Mouse (Mus musculus) adrenal gland, postnatal 10 days (tissue): ENCODE data around the gene Chst15. TPM values are rescaled to one million over a fixed set of nuclear protein-coding genes. Genes with fewer than 3 reads are reported as not detected.

Source experiments
- DNase-seq: peaks from one replicate; pipeline ENCODE4 v3.0.0; 2021; ENCODE audit warnings: mixed read lengths
- long read RNA-seq, 2 experiments: library from polyadenylated mRNA; stranded (forward); transcript quantifications; one replicate each; pipeline ENCODE4 v2.0.0; 2021
- total RNA-seq, 2 experiments: library from RNA; stranded (reverse); gene quantifications; 2 replicates each; pipeline ENCODE4 v1.2.3; 2021

Chst15 gene
- 10 to 100 TPM; 39.3 to 40.3 TPM for total RNA-seq
- long read RNA-seq, experiment 1, full-length matches to known transcripts, result 4 of 8 reads
- long read RNA-seq, experiment 1, partial matches to known transcripts, result 3 of 8 reads
- long read RNA-seq, experiment 1, other reads (novel, unspliced or antisense), result 1 of 8 reads
- long read RNA-seq, experiment 2, full-length matches to known transcripts, result 7 of 15 reads
- long read RNA-seq, experiment 2, partial matches to known transcripts, result 6 of 15 reads
- long read RNA-seq, experiment 2, other reads (novel, unspliced or antisense), result 2 of 15 reads

DNA sequence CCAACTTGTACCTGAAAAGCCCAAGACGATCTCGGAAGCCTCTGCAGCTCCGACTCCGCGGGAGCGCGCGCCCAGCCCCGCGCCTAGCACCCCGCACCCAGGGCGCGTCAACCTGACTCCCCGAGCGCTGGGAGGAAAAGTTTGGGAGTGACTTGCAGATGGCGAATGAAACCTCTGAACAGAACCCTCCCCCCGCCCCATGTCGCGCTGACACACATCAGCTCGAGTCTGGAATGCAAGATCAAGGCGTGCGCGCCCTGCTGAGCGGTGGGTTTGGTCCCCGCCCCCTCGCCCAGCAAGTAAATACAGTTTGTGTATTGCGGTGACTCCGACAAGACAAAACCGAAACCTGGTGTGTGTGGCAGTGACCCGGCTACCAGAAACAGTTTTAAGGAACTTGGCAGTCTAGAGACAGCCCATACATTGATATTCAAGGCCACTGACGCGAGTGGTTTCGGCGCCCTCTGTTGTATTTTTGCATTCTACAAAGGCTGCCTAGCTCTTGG is at the start of gene Chst15:
Gene Chst15 (minus strand): TSS at position 193 of the 506 bp plus-strand sequence.
- peak; percentile 71 for DNase-seq

DNA sequence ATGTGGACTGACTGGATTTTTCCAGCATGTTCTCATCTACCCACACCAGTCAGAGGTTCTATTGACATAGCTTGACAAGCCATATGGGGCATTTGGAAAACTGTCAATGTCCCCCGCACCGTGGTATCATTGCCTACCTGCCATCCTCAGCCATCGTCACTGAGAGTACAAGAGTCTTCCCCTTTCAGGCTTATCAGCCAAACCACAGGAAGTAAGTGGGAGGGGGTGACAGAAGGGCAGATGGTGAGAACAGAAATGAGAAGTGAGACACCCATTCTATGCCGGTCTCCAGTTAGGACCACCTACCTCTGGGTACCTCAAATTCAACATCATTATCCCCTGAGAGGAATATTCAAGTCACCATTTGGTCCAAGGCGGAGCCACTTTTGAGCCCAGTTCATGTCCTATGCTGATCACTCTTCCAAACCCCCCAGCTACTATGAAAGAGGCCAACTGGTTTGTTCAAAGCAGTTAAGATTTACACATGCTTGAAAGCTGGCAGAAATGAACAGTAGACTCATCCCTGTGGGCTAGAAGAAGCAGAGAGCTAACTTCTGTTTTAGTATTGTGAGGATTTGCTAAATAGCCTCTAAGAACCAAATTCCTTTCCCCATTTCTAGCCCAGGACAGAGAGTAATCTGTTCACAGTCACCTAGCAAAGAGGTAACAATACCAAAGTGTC is 48.8 kb upstream of the Chst15 start:
- DNase-seq, result no peak

DNA sequence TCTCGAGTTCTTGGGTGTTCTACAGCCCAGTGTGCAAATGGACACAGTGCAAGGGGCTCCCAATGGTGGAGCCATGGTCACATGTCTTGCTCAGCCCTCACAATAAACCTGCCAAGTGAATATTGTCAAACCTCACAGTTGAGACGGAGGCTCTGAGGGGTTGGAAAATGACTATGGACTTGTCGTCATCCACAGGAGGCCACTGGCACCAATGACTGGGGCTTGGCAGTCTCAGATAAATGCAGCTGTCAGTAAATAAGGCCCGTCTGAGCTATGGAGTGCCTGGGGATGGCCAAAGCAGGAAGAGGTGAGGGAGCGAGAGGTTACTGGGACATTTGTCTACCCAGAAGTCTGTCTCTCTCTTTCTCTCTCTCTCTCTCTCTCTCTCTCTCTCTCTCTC is 48.1 kb upstream of the Chst15 start:
- DNase-seq, result no peak

DNA sequence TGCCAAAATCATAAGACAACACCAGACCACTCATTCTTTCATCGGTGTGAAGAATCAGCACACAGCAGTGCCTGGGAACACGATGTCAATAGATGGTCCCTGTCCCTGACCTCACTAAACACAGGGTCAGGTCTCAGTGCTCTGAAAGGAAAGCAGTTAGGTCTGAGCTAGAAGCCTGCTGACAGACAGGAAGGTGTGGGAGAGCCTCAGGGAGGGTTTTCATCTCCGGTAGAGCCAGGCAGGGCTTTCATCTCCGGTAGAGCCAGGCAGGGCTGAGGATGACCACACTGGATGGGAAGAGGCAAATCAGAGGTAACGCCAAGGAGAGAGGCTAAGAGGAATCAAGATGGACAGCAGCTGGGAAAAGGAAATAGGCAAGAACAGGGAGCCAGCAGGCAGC is 47.5 kb upstream of the Chst15 start:
- no peak for DNase-seq

DNA sequence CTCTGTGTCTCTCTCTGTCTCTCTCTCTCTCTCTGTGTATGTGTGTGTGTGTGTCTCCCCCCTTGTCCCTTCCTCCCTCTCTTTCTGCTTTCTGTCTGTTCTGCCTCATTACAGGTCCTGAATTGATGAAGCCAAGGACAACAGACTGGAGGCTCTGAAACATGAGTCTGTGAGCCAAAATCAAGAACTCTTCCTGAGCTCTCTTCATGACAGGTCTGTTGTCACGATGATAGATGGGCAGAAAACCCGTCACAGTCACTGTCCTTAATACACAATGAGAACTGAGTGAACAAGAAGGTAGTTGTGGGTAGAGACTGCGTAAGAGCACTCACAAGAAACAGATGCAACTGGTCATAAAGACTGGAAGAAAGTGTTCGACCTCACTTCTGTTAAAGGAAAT is 43.3 kb upstream of the Chst15 start:
- no peak for DNase-seq

DNA sequence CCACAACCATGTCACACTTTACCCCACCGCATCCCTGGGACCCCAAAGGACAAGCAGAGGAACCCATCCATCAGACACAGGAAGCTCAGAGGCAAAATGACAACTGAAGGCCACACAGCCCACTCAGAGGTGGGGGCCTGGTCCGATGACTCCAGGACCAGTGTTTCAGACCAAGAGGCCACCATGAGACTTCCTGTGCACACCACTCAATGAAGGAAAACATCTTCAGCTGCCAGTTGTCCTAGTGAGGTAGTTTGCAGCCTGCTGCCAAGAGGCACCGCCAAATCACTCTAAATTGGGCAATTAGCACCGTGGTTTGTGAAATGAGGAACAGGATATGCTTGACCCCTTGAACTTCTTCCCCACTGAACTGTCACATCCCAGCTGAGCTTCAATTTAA is 41.7 kb upstream of the Chst15 start:
- DNase-seq, result peak; percentile 37

DNA sequence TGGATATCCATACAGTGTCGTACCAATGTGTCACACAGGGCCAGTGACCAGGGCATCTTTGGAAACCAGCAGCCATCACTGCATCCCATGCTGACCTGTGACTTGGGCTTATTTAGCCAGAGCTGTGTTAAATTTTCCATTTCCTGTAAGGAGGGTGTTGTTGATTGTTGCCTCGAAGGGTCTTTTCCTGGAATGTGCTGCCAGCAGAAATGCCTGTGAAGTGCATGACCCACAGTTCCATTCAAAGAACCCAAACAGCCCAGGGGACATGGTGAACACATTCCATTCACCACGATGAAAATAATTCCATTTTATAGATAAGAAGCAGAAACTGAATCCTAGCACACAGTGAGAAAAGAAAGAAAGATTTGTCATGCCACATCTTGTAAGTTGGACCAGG is 41.2 kb upstream of the Chst15 start:
- no peak for DNase-seq

DNA sequence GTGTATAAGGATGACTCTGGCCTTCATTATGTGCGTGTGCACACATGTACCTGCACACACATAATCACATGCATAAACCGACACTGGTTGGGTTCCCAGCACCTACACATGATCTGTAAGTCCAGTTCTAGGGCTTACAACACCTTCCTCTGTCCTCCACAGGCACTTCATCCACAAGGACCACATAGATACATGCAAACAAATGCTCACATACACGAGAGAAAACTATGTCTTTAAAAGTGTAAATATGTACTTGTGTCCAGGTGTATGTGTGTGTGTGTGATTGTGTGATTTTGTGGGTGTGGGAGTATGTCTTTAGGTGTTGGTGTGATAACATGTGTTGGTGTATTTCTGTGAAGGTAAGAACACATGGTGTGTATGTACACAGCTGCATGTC is 40.8 kb upstream of the Chst15 start:
- DNase-seq, result no peak

DNA sequence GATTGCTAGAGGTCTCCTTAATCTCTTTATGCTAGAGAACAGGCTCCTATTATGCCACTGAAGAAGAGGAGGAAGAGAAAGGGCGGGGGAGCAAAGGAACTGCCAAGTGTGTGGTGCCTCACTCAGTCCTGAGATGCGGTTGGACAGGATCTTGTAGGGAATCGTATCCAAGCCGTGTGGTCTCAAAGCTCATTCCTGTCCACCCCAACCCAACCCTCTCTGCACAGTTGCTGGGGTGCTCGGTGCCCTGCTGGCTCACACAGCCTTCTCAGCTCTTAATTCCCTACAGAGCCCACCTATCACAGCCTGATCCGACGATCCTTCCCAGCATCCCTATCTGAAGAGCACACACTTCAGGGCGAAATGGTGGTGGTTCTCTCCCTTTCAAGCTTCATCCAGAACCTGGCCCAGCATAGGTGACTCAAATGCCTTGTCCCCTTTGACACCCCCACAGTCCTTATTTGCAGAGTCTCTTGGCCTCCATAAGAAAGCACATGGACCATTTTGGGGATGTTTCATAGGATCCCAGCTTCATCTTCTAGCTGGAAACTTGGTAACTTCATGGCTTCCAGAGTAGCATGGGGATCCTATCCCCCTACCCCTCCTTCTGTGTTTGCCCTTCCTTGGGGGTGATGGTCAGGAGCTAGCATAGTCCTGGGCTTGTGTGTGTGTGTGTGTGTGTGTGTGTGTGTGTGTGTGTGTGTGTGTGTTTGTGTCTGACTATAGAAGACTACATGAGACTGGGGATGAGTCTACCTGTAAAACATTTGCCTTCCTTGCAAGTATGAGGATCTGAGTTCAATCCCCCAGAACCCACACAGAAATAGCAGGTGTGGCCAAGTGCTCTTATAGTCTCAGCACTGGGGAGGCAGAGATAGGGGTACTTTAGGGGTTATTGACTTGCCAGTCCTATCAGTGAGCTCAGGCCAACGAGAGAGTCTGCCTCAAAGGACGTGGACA is 40.1 kb upstream of the Chst15 start:
- DNase-seq, result no peak

DNA sequence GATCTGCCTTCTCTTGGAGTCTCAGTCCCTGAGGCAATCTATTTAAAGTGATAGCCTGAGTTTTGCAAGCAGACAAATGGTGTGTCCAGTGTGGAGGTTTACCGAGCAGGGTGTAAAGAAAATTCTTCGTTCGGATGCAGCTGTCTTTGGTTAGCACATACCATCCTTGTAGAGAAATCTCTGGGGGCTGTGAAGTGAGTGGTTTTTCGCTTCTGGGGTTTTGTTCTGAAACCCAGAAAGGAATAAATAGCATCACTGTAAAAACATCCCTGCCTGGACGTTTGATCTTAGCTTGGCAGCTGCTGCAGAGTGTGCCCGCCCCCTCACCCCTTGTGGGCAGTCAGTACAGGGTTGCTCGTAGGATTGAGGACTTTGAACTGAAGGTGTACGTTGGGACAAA is 39.2 kb upstream of the Chst15 start:
- no peak for DNase-seq

DNA sequence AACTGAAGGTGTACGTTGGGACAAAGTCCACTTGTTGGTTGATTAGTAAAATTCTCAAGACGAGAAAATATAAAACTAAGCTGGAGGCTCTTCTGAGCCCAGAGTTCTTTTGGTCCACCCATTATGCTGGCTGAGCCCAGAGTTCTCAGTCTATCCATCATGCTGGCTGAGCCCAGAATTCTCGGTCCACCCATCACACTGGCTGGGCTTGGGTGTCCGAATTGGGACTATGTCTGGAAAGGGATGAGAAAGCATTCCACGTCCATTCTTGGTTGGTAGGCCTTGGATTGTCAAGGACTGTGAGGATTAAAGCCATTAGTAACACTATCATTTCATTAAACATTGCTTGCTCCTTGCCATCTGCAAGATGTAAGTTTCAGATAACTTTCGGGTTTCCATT is 38.7 kb upstream of the Chst15 start:
- no peak for DNase-seq

DNA sequence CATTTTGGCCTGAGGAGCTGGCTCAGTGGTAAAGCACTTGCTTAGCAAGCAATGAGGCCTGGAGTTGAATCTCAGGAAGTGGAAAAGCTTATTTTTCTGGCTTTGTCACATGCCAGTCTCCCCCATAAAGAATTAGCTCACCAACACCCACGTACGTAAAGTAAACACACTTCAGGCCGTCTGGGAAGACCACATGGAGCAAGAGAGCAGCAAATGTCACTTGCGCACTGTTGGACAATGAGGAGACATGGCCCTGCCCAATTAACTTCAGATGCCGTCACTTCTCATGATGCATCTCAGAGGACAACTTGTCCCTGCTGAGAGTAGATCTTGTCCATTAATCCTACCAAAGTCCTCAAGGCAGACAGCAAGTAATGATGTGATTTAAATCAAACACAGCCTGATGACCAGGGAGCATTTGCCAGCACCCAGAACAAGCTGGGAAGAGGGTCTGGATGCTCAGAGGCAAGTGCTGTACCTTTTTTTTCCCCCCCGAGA is 32.1 kb upstream of the Chst15 start:
- no peak for DNase-seq

DNA sequence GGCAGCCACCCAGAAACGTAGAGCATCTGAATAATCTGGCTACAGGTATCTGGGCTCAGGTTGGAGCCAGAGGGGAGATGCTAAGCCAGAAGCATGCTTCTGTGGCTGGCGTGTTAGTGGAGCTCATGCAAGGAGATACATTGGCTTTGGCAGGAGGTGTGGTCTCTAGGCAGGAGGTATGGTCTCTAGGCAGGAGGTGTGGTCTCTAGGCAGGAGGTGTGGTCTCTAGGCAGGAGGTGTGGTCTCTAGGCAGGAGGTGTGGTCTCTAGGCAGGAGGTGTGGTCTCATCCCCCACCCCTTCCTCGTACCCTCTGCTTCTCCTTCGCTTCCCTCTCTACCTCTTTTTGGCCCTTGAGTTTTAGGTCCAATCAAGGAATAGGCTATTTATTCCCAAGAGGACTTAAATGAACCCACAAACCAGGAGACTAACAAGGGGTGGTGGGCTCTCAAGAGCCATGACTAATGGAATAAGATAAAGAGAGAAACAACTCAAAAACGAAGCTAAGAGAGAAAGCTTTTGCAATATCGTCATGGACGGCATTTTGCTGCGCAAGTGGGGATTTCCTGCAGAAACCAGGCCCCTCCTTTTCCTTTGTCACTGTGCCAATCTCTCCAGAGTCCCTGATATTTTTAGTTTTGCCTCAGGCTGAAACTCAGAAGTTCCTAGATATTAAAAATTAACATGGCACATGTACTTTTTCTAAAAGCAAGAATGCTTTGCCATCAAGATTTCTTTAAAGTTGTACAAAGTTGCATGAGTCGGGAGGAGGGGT is 30.4 kb upstream of the Chst15 start:
- peak; percentile 41 for DNase-seq

DNA sequence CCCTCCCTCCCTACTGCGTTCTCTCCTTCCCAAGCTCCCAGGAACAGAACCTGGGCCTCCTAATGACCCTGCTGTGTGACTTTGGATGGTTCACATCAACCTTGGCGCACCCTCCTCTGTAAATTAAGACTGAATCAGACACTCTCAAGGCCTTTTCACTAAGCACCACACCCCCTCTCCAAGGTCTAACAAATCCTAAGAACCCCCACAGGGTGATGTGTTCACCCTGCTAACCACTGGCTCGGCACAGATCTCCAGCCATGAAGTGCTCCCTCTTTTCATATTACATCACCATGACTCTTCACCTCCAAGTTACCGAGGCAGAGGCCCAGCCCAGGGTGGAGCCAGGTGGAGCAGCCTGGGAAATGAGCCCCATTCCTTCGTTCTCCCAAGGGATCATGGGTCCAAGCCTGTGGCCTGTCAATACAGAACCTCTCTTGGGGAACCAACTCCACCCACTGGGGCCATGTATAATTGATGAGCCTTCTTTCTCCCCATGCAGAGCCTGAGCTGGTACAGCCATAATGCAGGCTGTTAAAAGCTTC is 28.6 kb upstream of the Chst15 start:
- peak; percentile 34 for DNase-seq

DNA sequence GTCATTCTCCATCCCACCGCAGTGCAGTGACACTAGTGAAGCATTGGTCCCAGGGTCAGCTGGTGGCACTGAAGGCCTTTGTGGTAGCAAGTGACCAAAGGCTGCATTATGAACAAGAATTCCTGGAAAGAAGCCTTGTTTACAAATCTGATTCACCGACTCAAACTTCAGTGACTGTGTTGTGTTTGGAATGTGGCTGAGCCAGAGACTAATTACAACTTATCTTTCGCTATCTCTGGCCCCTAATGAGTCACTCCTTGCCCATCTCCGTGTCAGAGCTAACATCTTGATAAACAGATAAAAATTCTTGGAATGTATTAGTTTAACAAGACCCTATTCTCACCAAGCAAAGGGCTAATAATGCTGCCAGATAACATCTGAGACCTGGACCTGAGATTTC is 27.6 kb upstream of the Chst15 start:
- no peak for DNase-seq

DNA sequence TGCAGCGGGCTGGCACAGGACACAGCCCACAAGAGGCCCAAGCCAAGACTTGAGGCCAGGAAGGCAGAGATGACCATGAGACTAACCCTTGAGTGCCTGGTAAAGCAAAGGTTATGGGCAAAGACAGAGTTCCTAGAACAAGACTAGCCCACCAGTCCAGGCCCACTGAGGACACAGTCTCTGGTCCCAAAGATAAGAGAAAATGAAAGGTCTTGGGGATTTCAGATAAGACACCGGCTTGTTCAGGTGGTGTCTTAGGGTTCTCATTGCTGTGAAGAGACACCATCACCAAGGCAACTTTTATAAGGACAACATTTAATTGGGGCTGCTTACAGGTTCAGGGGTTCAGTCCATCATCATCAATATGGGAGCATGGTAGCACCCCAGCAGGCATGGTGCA is 26.9 kb upstream of the Chst15 start:
- DNase-seq, result no peak

DNA sequence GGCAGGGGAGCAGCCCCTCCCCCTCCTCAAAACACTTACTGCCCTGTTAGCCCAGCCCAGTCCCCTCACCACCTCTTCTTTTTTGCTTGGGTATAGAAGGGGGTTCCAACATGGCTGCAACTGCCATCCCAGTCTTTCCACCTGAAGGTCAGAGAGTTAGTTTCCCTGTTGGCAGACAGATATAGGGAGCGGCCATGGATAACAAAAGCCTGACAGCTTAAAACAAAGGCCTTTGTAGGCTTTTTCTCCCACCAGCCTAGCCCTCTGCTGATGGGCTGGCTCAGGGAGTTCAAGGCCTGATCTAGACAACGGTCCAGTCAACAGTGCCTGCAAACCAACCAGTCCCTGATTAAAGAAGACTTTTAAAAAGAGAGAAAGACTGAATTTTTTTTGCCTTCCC is 26.1 kb upstream of the Chst15 start:
- no peak for DNase-seq

DNA sequence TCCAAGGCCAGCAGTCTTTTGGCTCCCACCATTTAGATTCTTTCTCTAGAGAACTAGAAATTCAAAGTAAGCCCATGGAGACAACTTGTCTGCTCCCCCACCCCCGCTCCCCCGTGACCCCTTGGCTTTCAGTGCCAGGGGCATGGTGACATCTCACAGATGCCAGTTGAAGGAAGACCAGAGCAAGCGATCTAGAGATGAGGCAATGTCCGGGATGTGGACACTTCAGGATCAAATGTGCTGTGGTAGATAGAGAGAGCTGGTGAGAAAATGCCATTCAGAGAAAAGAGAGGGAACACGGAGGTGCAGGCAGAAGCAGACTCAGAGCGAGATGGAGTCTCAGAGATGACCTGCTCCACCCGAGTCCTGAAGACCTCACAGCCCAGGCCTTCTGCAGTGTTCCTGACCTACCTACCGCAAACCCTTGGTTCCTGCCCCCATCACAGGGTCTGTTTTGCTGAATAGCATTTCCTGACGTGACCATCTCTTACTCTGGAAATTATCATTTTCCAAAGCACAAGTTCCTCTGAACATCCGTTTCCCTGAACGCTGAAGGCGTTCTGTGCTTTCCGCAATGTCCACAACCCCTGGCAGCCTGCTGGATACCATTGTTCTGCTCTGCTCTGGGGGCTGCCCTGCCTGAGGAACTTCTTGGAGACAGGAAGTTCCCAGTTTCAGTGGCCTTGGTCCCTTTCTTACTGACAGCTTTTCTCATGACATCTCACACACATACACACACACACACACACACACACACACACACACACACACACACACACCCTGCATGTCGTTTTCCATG is 22.2 kb upstream of the Chst15 start:
- DNase-seq, result no peak

DNA sequence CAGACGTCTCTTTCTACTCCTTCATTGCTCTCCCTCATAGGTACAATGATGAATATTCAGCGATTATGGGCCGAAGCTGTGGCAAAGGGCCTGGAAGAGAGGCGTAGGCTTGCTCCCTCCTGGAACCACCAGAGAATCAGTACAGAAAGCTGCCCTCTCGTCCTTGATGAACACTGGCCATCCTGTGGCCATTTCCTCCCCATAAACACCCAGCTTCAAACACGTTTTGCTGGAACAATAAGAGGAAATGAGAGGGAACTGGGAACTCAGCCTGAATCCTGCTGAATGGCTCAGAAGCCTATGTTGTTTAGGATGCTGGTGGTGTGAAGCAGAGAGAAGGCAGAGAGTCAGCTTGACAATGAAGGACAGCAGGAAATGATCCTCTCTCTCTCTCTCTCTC is 21.3 kb upstream of the Chst15 start:
- no peak for DNase-seq

DNA sequence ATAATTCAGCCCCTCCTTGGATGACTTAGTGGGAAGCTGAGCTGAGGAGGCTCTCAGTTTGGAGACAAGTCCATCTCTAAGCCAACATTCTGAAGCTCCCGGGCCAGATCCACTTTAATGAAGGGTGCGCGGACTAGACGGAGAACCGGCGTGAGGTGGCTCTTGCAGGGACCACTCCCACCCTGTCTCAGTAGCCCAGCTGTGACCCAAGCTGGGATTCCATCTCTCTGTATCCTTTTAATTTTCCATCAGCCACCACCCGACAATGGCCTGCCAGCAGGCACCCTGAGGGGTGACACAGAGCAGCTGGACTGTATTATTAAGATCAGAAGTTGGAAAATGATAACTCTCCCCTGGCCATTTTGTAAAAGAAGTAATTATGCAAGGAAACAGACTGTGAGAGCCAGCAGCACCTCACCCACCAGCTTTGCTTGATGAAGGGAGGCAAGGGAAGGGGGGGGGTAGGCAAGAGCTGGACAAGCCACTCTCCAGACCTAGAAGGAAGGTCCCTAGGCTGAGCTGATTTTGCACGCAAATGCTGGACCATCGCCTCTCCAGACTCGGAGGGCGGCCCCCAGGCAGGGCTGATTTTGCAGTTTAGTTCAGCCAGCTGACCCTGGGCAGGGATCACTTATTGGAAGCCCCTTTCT is 20.4 kb upstream of the Chst15 start:
- DNase-seq, result no peak
